Mouse (Mus musculus) kidney, postnatal 10 days (tissue): Measurements from ENCODE around the gene Tpcn1.

Experiments used
- DNase-seq: peaks from one replicate; pipeline ENCODE4 v3.0.0; 2021; ENCODE audit warnings: mixed read lengths

Gene Tpcn1

DNA sequence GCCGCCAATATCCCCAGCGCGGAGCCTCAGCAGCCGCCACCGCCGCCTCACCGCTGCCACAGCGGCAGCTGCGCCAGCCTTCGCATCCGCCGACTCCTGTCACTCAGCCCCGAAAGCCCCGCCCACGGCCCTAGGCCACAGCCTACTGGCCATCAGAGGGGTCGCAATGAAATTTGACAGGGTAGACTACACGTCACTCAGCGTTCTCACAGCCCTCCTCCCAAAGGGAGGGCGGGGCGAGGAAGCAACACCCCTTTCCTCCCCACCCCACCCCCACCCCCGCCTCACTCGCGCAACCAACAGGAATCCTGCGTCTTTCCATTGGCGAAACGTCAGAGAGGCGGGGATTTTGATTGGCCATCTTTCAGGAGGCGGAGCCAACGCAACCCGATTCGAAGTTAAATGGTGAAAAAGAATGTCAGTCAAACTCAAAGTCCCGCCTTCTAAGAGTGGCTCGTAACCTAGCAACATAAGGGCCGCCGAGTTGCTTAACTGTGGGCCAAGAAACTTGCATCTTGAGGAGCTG, at the start of gene Tpcn1, which contains the start of gene Iqcd:
Tpcn1 (minus strand) TSS at position 105 of the 526 bp plus-strand sequence.
Iqcd (plus strand) TSS at position 448 of the 526 bp plus-strand sequence.
- peak; percentile 100 for DNase-seq

DNA sequence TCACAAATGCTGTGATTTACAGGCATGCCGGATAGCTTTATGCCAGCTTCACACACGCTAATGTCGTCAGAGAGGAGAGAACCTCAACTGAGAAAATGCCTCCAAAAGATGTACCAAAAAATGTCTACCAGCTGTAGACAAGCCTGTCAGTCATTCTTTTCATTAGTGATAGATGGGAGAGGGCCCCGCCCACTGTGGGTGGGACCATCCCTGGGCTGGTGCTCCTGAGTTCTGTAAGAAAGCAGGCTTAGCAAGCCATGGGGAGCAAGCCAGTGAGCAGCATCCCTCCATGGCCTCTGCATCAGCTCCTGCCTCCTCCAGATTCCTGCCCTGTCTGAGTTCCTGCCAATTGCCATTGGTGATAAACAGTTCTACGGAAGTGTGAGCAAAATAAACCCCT, 47.2 kb upstream of the Tpcn1 start:
- DNase-seq: no peak

DNA sequence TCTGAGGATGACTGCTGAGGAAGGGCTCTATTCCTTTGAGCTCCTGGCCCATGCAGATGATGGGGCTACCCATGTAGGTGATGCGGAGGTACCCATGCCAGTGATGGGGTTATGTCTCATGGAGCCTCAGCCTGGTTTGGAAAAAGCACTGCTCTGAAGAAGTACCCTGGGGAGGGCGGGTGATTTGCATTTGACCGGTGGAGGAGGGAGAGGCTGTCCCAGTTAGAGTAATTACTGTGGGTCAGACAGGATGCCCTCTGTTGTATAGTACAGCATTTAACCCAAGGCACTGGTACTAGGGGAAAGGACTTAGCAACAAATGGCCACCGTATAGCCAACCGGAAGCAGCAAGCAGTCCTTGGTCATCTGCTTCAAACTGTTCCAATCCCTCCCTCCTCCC, 46.4 kb upstream of the Tpcn1 start:
- no peak for DNase-seq

DNA sequence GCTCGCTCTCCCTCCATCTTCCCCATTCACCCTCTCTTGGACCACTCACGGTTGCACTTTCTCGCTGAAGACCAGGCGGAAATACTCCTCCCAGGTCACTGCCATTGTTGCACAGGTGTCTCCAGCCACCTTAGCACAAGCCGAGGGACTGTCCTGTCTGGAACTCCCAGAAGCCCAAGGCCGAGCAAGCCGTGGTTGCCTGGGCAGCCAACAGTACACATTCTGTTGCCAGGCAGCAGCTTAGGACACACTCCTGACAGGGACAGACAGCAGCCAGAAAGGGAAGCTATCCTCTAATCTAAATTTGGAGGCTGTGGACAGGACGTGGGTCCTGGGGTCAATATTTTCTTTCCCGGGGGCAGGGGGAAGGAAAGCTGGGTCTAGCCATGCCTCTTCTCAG, 45.7 kb upstream of the Tpcn1 start, which contains the start of gene Cfap73:
Cfap73 (minus strand) TSS at position 105 of the 400 bp plus-strand sequence.
- DNase-seq: no peak

DNA sequence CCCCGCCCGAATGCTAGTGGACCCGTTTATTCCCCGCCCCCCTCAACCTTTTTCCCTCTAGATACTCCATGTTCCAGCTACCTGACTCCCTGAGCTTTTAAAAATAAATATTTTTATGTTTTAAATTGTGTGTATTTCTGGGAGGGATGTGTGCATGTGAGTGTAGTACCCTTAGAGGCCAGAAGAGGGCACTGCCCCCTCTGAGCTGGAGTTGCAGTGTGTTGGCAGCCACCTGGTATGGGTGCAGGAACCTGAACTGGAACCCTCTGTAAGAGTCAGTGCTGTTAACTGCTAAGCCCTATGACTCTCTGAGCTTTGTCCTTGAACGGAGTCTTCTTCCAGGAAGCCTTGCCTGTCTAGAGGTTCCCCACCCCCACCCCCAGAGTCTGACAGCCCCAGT, 43.4 kb upstream of the Tpcn1 start:
- DNase-seq: no peak

DNA sequence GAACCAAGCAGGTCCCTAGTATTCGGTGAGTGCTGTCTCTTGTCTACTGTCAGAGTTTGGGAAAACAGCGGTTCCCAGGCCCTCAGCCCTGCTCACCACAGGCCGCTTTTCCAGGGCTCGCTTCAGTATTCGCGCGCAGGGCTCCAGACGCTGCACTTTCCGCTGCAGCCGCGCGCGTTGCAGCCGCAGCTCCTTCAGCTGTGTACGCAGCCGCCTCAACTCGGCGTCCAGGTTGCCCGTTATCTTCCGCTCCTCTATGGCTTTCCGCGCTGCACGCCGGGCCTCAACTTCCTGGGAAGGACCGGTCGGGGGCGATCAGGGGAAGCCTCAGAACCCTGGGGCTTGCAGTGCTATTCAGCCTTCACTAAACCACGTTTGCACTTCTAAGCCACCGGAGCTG, 42.7 kb upstream of the Tpcn1 start:
- peak; percentile 20 for DNase-seq

DNA sequence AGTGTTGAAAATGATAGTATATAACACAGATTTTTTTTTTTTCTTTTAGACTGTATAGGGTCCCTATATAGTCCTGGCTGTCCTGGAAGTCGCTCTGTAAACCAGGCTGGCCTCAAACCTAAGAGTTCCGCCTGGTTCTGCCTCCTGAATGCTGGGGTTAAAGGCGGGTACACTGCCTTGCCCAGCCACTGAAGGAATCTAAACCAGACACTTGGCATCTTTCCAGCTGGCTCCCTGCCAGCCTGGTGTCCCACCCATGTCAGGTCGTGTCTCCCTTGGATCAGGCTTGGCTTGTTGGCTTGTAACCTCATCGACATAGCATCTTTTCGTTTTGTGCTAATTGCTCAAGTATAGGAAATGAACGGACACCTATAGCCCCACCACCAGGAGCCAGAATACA, 40.2 kb upstream of the Tpcn1 start:
- DNase-seq: peak; percentile 54

DNA sequence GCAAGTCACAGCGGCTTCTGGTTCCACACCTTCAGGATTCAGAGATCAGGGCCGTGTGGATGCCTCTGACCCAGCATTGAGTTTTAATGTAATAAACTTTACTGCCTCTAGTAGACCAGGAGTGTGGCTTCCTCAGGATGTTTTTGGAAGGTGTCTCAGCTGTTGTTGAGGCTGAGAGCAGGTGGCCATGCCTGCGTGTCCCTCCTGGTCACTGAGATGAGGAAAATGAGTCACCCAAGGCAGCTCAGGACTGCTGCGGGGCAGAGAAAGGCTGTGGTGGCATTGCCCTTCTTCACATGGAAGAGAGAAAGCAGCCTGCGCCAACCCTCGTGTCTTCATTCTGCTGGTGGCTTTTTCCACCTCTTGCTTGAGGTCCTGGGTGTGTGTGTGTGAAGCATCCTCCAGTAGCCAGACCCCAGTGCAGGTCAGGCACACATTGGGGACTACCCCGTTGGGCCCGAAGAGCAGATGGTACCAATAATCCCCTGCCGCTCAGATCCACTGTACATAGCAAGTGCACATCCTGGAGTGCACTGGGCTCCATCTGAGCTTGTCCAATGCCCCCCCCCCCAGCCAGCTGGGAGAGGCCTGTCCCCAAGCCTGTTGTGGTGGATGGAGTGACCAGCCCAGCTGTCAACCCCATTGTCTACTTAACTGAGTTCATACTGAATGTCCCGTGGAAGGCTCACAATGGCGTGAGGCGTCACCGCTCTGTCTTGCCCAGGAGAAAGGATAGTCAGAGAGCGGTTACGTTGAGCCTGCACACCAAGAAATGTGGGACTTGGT, 39.2 kb upstream of the Tpcn1 start:
- DNase-seq: no peak

DNA sequence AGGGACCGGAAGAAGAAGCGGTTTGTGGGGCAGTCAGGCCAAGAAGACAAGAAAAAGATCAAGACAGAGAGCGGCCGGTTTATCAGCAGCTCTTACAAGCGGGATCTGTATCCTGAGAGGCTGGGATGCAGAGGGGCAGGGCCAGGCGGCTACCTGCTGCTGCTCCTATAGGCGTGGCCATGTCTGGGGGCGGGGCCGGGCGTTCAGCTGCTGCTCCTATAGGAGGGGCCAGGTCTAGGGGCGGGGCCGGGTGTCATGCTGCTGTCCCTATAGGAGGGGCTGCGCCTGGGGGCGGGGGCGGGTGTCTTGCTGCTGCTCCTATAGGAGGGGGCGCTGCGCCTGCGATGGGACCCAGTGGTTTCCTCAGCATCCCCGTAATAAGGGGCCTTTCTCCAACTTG, 37.9 kb upstream of the Tpcn1 start:
- DNase-seq: peak; percentile 56

DNA sequence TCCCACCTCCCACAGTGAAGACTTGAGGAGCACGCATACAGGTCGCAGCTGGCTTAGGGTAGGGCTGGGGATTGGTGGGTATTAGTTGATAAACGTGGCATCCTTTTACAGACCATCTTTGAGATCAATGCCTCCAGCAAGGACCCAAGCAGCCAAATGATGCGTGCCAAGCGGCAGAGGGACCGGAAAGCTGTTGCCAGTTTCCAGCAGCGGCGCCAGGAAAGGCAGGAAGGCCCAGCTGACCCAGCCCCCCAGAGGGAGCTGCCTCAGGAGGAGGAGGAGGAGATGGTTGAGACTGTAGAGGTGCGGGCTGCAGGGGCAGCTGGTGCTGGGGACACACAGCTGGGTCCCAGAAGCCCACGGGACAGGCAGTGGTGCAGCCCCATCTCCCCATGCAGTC, 36.0 kb upstream of the Tpcn1 start:
- DNase-seq: no peak

DNA sequence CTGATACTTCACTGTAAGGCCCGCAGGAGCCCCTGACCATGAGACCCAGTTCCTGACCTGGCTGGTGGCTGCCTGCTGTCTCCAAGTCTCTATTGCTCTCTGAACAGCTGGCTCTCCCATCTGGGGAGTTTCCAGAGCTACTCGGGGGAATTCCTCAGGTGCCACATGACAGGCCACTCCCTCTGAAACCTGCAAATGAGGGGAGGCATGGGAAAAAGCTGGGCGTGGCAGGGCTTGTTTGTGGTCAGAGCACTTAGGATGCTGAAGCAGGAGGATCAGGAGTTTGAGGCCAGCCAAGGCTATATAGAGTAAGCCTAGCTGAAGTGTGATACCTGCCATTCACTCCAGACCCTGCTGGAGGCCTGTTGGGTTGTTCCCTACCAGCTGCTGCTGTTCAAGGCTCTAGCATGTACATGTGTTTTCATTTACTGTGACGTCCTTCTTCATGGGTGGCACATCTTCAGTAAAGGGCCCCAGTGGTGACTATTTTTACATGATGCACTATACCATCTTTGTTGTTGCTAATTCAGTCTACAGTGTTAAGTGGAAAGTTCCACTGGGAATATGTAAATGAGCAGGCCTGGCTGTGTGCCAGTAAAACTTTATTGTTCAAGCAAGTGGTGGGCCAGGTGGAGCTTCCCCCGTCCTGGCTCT, 33.9 kb upstream of the Tpcn1 start:
- peak; percentile 53 for DNase-seq

DNA sequence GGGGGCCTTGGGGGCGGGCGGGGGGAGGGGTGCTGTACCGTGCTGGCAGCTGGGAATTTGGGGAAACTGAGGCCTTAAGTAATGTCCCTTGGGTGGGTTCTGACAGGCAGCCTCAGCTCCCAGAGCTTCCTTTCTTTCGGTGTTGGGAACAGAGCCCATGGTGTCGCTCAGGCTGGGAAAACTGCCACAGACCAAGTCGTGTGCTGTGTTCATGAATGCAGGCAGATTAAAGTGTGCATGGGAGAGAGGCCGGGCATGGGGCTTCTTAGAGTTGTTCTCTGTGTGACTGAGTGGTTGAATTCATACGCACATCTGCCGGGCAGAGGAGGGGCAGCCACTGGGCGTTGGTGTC, 33.3 kb upstream of the Tpcn1 start:
- DNase-seq: no peak

DNA sequence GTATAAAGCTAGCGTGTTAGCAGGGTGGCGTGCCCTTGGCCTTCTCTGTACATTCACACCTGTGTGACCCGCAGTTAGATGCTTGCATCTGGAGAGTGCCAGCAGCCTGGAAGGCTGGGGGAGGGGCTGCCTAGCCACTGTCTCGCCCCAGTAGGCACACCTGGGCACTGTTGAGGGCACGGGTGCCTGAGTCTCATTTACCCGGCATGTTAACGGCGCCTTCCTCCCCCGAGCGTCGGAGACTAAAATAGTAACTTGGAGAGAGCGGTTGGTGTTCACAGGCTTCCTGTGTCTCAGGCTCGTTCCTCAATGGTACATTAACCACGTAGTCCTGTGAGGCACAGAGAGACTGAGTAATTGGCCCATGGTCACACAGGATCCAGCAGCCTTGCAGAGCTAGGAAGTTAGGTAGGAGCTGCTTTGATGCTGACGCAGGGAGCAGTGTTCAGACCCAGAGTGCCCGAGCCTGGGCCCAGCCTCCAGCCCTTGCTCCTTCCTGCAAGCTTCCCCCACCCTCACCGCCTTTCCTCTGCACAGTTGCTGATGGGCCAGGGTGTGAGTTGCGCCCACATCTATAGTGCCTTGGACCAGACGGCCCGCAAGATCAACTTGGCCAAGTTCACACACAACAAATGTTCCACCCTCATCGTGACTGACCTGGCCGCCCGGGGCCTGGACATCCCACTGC, 32.7 kb upstream of the Tpcn1 start:
- DNase-seq: peak; percentile 61

DNA sequence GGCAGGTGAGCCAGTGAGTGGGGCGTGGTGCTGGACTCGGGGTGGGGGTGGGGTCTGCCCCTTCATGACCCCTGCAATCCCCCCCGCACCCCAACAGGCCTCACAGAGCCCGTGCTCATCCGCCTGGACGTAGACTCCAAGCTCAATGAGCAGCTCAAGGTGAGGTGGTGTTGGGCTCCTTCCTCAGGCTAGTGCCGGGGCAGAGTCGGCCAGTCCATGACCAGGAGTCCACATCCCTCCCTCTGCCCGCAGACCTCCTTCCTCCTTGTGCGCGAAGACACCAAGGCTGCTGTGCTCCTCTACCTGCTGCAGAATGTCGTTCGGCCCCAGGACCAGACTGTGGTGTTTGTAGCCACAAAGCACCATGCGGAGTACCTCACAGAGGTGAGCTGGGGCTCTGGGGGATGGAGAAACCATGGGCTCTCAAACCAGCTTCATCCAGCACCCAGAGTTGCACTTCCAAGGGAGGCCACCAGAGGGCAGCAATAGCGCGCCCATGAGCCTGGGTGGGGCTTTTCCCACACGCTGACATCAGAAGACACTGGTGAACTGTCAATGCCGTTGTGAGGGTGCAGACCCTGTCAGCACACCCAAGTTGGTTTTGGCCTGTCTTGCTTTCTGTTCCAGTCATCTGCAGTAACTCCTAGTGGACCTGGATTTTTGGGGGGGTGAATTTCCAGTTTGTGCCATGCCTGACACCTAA, 32.1 kb upstream of the Tpcn1 start:
- DNase-seq: peak; percentile 87

DNA sequence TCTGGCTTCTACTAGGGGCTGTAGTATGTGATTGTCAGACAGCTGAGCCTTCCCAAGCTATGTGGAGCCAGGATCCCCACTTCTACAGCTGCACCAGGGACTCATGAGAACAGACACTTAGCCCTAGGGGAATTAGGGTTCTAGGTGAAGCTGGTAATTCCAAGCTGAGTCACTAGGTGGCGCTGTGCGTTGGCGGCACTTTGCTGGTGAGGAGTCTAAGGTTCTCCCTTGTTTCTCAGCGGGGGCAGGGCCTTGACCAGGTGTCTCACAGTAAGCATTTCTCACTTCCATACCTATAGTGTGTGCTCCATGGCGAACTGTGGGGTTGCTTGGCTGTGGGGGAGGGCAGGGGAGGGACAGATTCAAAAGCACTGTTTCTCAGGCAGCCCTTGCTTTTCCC, 30.7 kb upstream of the Tpcn1 start:
- DNase-seq: peak; percentile 74

DNA sequence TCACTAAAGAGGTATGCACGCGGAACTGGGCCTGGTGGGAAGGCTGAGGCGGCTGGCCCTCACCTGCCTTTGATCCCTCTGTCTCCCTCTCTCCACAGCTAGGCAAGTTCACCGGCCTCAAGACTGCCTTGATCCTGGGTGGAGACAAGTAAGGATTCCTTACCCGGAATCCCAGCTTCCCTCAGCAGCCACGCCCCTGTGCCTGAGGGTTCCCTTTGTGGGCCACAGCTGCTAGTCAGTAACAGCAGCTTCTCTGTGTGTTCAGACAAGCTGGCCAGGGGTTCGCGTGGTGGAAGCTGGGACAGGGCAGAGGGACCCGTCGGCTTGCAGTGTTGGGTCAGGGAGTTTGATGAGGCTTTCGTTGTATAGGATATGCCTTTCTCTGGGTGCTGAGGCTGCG, 30.3 kb upstream of the Tpcn1 start:
- DNase-seq: no peak

DNA sequence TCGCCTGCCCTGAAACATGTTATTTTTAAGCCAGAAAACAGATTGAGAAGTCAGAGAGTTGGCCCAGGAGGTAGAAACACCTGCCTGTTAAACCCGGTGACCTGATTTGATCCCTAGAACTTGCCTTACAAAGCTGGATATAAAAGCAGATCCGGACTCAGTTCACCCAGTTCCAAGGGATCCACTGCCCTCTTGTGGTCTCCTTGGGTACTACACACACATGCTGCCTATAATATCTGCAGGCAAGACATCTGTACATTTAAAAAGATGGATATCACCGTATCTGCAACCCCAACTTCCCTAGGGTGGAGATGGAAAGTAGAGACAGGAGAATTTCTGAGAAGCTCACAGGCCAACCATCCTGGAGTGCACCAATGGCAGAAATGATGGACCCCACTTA, 27.4 kb upstream of the Tpcn1 start:
- peak; percentile 55 for DNase-seq

DNA sequence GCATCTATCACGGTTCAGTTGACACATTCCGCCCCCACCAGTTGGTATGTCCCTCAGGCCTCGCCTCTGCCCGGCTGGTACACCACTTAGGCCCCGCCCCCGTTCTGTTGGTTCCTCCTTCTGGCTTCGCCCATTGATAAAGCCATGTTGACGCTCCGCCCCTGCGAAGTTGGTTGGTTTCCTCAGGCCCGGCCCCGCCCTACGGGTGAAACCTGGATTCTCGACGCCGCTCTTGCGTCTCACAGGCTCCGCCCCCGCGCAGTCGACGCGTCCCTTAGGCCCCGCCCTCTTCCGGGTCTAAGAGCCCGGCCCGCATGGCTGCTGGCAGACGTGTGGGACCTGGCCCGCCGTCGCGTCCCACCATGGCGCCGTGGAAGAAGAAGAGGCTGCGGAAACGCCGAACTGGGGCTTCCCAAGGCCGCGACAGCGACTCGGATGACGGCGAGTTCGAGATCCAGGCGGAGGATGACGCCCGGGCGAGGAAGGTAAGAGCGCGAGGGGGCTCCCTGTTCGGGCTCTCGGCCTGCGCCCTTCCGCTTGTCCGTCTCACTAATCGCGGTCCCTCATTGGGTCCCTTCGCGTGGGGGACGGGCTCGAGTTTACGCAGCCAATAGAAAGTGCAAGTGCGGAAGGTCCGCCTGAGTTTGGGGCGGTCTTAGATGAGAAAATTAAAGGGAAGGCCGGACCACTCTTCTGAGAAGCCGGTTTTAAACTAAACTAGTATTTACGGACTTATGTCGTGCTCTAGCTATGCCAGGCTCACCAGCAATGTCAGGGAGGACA, 24.5 kb upstream of the Tpcn1 start:
- peak; percentile 100 for DNase-seq

DNA sequence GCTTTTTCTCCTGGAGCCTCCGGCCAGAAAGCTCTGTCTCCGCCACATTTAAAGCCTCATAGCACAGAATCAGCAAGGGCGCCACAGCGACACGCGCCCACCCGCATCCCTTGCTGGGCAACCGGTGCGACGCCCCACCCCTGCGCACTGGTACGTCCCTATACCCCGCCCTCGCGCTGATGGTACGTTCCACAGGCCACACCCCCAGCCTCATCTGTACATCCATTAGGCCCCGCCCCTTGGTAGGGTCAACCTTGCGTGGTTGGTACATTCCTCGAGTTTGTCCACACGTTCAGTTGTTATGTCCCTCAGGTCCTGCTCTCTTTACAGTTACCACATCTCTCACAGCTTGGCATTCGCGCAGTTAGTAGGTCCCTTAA, 24.0 kb upstream of the Tpcn1 start, which contains the start of the genes Rita1 and Ddx54:
Rita1 (minus strand) TSS at position 148 of the 380 bp plus-strand sequence.
Ddx54 (plus strand) TSS at position 298 of the 380 bp plus-strand sequence.
- peak; percentile 98 for DNase-seq

DNA sequence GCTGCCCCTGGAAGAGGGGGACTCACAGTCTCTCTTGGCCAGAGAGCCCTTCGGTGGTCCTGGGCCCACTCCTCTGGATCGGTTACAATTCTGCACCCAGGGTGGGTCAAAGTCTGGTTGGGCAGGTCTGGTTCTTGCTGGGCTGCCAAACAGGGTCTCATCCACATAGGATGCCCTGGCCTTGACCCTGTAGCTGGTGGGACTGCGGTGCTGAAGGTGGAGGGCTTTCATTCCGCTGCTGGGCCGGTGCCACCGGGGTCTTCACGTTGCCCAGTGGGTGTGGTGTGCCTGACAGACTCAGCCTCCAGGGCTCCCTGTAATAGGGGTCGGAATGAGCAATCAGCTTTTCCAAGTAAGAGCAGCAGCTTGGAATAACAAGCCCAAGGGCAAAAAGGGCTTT, 22.9 kb upstream of the Tpcn1 start:
- peak; percentile 24 for DNase-seq

DNA sequence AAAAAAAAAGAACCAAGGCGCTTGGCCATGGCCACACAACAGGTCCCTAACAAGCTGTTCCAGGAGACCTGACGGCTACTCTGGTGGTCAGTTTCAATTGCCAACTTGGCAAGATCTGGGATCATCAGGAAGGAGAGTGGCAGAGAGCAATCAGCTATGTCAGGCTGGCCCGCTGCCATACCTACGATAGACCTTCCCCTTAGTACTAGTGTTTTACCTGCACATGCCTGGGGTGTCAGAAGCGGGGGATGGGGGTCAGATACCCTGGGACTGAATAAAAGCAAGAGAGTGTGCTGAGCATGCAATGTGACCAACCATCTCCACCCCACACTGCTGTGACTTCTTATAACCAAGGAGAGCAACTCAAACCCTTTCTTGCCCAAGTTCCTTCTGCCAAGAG, 22.4 kb upstream of the Tpcn1 start:
- DNase-seq: peak; percentile 68

DNA sequence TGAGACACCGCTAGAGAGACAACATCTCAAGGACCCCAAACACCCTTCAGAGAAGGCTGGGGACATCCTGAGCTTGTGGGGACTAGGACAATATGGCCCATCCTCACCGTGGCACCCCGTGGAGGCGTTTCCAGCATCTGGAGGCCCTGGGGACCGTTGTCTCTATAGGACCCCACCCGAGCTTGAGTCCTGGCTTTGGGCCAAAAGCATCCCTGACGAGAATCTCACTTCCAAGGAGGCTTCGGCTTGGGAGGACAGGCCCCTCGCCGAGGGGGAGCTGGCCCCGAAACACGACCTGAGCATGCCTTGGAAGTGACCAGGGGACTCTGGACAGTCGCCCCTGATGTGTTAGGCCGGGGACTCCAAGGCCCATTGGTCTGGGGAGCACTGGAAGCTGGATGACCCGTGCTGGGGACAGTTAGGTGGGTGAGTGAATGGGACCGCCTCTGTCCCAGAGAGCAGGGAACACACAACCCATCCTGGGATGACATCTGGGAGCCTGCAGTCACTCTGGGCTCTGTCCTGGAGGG, 20.8 kb upstream of the Tpcn1 start:
- DNase-seq: peak; percentile 14
